Comparison of ENCODE assay signal across 8 mouse cellular contexts in genomic region chr15:31453098-31453916, GRCm38 (mm10). TPM values are rescaled to one million over a fixed set of nuclear protein-coding genes. Genes with fewer than 3 reads are reported as not detected.
DNase-seq lines count a peak whose midpoint lies in the region; ATAC-seq and TF ChIP-seq lines count a peak whose summit lies in the region.

TSS of gene Ropn1l (minus strand) at chr15:31453737.

- peak; percentile 99 for TF ChIP-seq POLR2A in testis, adult 2 months (IDR thresholded peaks at IDR 0.05; ENCODE audit: control insufficient read depth, low read depth, low read length)

- peak within 1 kb of the TSS; percentile 69 for H3K9ac ChIP-seq in forebrain, embryonic 11.5 days (ENCODE audit: low read length)
- peak within 1 kb of the TSS; percentile 38 for H3K9ac ChIP-seq in heart, postnatal 0 days (replicated peaks; ENCODE audit: low read depth, low read length)
- peak within 1 kb of the TSS; percentile 73 for H3K9ac ChIP-seq in liver, embryonic 16.5 days (ENCODE audit: low read depth, low read length)
- H3K9ac ChIP-seq in neural tube, embryonic 13.5 days = peak within 1 kb of the TSS; percentile 79

- peak; percentile 13 to 28 for DNase-seq in CD8-positive naive resting alpha-beta T cell, adult 2 months (ENCODE audit: low read depth in 2 of 2, low spot score in 2 of 2)
- peak; percentile 78 for DNase-seq in c-Kit-positive CD71-negative TER-119-negative erythroid progenitor cells, embryonic 14.5 days (ENCODE audit: low read depth)
- DNase-seq in forebrain, embryonic 11.5 days (ENCODE audit: low spot score) = peak; percentile 95
- peak; percentile 91 for DNase-seq in heart, postnatal 0 days (ENCODE audit: low spot score)
- DNase-seq in kidney, postnatal 4 days = peak; percentile 94 to 96

- no peak for TF ChIP-seq EP300 in heart, postnatal 0 days (IDR thresholded peaks at IDR 0.05; ENCODE audit: low read depth)

- WGBS in forebrain, embryonic 11.5 days = under 1% methylated on average over 57 of the region's 57 CpGs
- WGBS in heart, postnatal 0 days = under 1% methylated on average over 57 of the region's 57 CpGs
- WGBS in liver, embryonic 16.5 days (ENCODE audit: insufficient replicate concordance) = under 1% methylated on average over 57 of the region's 57 CpGs
- under 1% methylated on average over 57 of the region's 57 CpGs for WGBS in neural tube, embryonic 13.5 days

- peak within 1 kb of the TSS; percentile 72 for H3K4me2 ChIP-seq in forebrain, embryonic 11.5 days (ENCODE audit: low read depth, low read length, severe bottlenecking)
- H3K4me2 ChIP-seq in heart, postnatal 0 days (ENCODE audit: low read depth, low read length) = peak within 1 kb of the TSS; percentile 91
- H3K4me2 ChIP-seq in liver, embryonic 16.5 days (ENCODE audit: low read depth, low read length) = peak within 1 kb of the TSS; percentile 90
- peak within 1 kb of the TSS; percentile 73 for H3K4me2 ChIP-seq in neural tube, embryonic 13.5 days

- H3K9me3 ChIP-seq in forebrain, embryonic 11.5 days (ENCODE audit: control insufficient read depth, low read length) = no peaks in the 10 kb centered on the region
- no peaks in the 10 kb centered on the region for H3K9me3 ChIP-seq in heart, postnatal 0 days (replicated peaks; ENCODE audit: control insufficient read depth, low read length)
- no peaks in the 10 kb centered on the region for H3K9me3 ChIP-seq in liver, embryonic 16.5 days (replicated peaks; ENCODE audit: control insufficient read depth, low read length)
- no peaks in the 10 kb centered on the region for H3K9me3 ChIP-seq in neural tube, embryonic 13.5 days

- peak; percentile 96 for ATAC-seq in forebrain, embryonic 11.5 days (replicated peaks; ENCODE audit: low FRiP score)
- peak; percentile 92 for ATAC-seq in heart, postnatal 0 days (ENCODE audit: insufficient read depth, low read depth)
- ATAC-seq in liver, embryonic 16.5 days (ENCODE audit: low read depth) = peak; percentile 93
- ATAC-seq in neural tube, embryonic 13.5 days (ENCODE audit: low read depth) = peak; percentile 93

- H3K4me1 ChIP-seq in forebrain, embryonic 11.5 days (replicated peaks; ENCODE audit: control insufficient read depth, insufficient read depth, low read length) = no peaks in the 10 kb centered on the region
- 0 out of 2 replicates have a peak, but pooled peaks cover 6% of the 10 kb centered on the region for H3K4me1 ChIP-seq in heart, postnatal 0 days (ENCODE audit: control insufficient read depth, insufficient read depth)
- peaks cover 17% of the 10 kb centered on the region for H3K4me1 ChIP-seq in liver, embryonic 16.5 days (ENCODE audit: control insufficient read depth, low read depth, low read length)
- H3K4me1 ChIP-seq in neural tube, embryonic 13.5 days (replicated peaks) = 0 out of 2 replicates have a peak, but pooled peaks cover 6% of the 10 kb centered on the region
- no peaks in the 10 kb centered on the region for H3K4me1 ChIP-seq in testis, adult 2 months (ENCODE audit: control insufficient read depth, insufficient read depth, low read length)

- peaks cover 2% of the 10 kb centered on the region; the same call in 1 of the 2 replicates for H3K36me3 ChIP-seq in forebrain, embryonic 11.5 days (ENCODE audit: control insufficient read depth, insufficient read depth, low read length)
- H3K36me3 ChIP-seq in heart, postnatal 0 days (replicated peaks; ENCODE audit: control insufficient read depth, insufficient read depth, low read length) = peaks cover 13% of the 10 kb centered on the region
- H3K36me3 ChIP-seq in liver, embryonic 16.5 days (ENCODE audit: control insufficient read depth, insufficient read depth) = peaks cover 4% of the 10 kb centered on the region; the same call in 1 of the 2 replicates
- H3K36me3 ChIP-seq in neural tube, embryonic 13.5 days = peaks cover 13% of the 10 kb centered on the region
- H3K36me3 ChIP-seq in testis, adult 2 months (ENCODE audit: control insufficient read depth, insufficient read depth, low read length) = peaks cover 3% of the 10 kb centered on the region

- H3K4me3 ChIP-seq in forebrain, embryonic 11.5 days (ENCODE audit: low read depth, low read length) = peak within 1 kb of the TSS; percentile 48
- peak within 1 kb of the TSS; percentile 74 for H3K4me3 ChIP-seq in heart, postnatal 0 days (ENCODE audit: low read depth, low read length)
- H3K4me3 ChIP-seq in liver, embryonic 16.5 days (ENCODE audit: low read depth, low read length) = peak within 1 kb of the TSS; percentile 73
- H3K4me3 ChIP-seq in neural tube, embryonic 13.5 days = peak within 1 kb of the TSS; percentile 61
- peak within 1 kb of the TSS; percentile 98 for H3K4me3 ChIP-seq in testis, adult 2 months (ENCODE audit: control insufficient read depth, low read depth, low read length)

- H3K27me3 ChIP-seq in forebrain, embryonic 11.5 days (ENCODE audit: control insufficient read depth, insufficient read depth, low read length) = no peaks in the 10 kb centered on the region
- no peaks in the 10 kb centered on the region for H3K27me3 ChIP-seq in heart, postnatal 0 days (ENCODE audit: control insufficient read depth, insufficient read depth, low read length)
- no peaks in the 10 kb centered on the region for H3K27me3 ChIP-seq in liver, embryonic 16.5 days (ENCODE audit: control insufficient read depth, insufficient read depth, low read depth, low read length)
- H3K27me3 ChIP-seq in neural tube, embryonic 13.5 days = 0 out of 2 replicates have a peak, but pooled peaks cover 3% of the 10 kb centered on the region
- H3K27me3 ChIP-seq in testis, adult 2 months (ENCODE audit: control insufficient read depth, insufficient read depth, low read length) = no peaks in the 10 kb centered on the region

- H3K27ac ChIP-seq in forebrain, embryonic 11.5 days (ENCODE audit: low read depth, low read length) = 0 out of 2 replicates have a peak within 1 kb of the TSS, but pooled peaks have one; percentile 25
- peak within 1 kb of the TSS; percentile 80 for H3K27ac ChIP-seq in heart, postnatal 0 days (ENCODE audit: low read depth)
- H3K27ac ChIP-seq in liver, embryonic 16.5 days (ENCODE audit: low read length) = peak within 1 kb of the TSS; percentile 80
- peak within 1 kb of the TSS; percentile 75 for H3K27ac ChIP-seq in neural tube, embryonic 13.5 days (replicated peaks)
- H3K27ac ChIP-seq in testis, adult 2 months (ENCODE audit: control insufficient read depth, insufficient read depth, low read depth, low read length) = peak within 1 kb of the TSS; percentile 100

- TF ChIP-seq CTCF in heart, postnatal 0 days (IDR thresholded peaks at IDR 0.05; ENCODE audit: low read depth) = no peak
- no peak for TF ChIP-seq CTCF in testis, adult 2 months (IDR thresholded peaks at IDR 0.05; ENCODE audit: control insufficient read depth, insufficient read depth, insufficient replicate concordance, low read depth, low read length)

RNA-seq across cellular contexts. Expression of gene Ropn1l, which starts in this region (rescaled TPM):
- polyA plus RNA-seq in forebrain, embryonic 11.5 days (2014; fragmentation: Nextera tagmentation; extraction: Ambion mirVana) = 3.5 and 3.9 TPM in 2 replicates
- total RNA-seq in heart, postnatal 0 days (2014; rRNA removed; ENCODE audit: low replicate concordance) = 3.5 TPM in 1 of 2 replicates, not detected in the other
- 2.4 and 2.5 TPM in 2 replicates for polyA plus RNA-seq in heart, postnatal 0 days (2015; fragmentation: Nextera tagmentation; extraction: Ambion mirVana)
- polyA plus RNA-seq in liver, embryonic 16.5 days (2015; fragmentation: Nextera tagmentation; extraction: Ambion mirVana) = 2.2 and 2.6 TPM in 2 replicates
- polyA plus RNA-seq in neural tube, embryonic 13.5 days (2015; fragmentation: Nextera tagmentation; extraction: Ambion mirVana) = 0.96 and 1.5 TPM in 2 replicates
- 1,399 and 1,539 TPM in 2 replicates for polyA plus RNA-seq in testis, adult 2 months (2012; rRNA removed)

Comparison
In these comparisons a context has a peak if more than half of its experiments do, and no peak if none do; other contexts are left out.
1. Peak in every context shown above with its lines: DNase-seq, ATAC-seq, H3K4me3 ChIP-seq and H3K27ac ChIP-seq.
2. RNA of gene Ropn1l (polyA plus RNA-seq): 1,399 to 1,539 TPM in testis, adult 2 months; 3.5 to 3.9 TPM in forebrain, embryonic 11.5 days, 2.4 to 2.5 TPM in heart, postnatal 0 days, 2.2 to 2.6 TPM in liver, embryonic 16.5 days and 0.96 to 1.5 TPM in neural tube, embryonic 13.5 days; every median in the first group is over 100 times any median in the second.
3. DNase-seq: peak in every context shown above with its lines; median percentile 95 in forebrain, embryonic 11.5 days; 95 in kidney, postnatal 4 days; 91 in heart, postnatal 0 days; 78 in c-Kit-positive CD71-negative TER-119-negative erythroid progenitor cells, embryonic 14.5 days; 20 in CD8-positive naive resting alpha-beta T cell, adult 2 months.
4. H3K27ac ChIP-seq: peak in every context shown above with its lines; median percentile 100 in testis, adult 2 months; 80 in heart, postnatal 0 days; 80 in liver, embryonic 16.5 days; 75 in neural tube, embryonic 13.5 days; 25 in forebrain, embryonic 11.5 days.
5. H3K4me3 ChIP-seq: peak in every context shown above with its lines; median percentile 98 in testis, adult 2 months; 74 in heart, postnatal 0 days; 73 in liver, embryonic 16.5 days; 61 in neural tube, embryonic 13.5 days; 48 in forebrain, embryonic 11.5 days.